Mouse (Mus musculus) neural tube, embryonic 14.5 days (tissue): ENCODE measurements at regions not wholly inside any gene's neighbourhood (a gene's known extent, or its start where the extent isn't known, plus 50 kb on each side); places are given as distances from the start of the nearest gene placed in this dataset.

Source experiments
- ATAC-seq: fragments of 200-750 bp; cut with Nextera tagmentation; 2 replicates; pipeline ENCODE4 v1.8.0; 2017; ENCODE audit warnings: low read depth, mild to moderate bottlenecking, moderate TSS enrichment, moderate library complexity
- H3K27ac ChIP-seq: fragments of 300-500 bp; sonication (generic); 2 replicates; pipeline ENCODE4 v1.5.1; 2014; ENCODE audit warnings: low read depth, mild to moderate bottlenecking, control low read depth, low read length, moderate library complexity, mixed read lengths
- H3K27me3 ChIP-seq: fragments of 300-500 bp; sonication (generic); 2 replicates; pipeline ENCODE4 v1.6.1; 2014; ENCODE audit warnings: low read length; ENCODE audit not compliant: control insufficient read depth, insufficient read depth
- H3K36me3 ChIP-seq: fragments of 300-500 bp; sonication (generic); 2 replicates; pipeline ENCODE4 v1.6.1; 2014; ENCODE audit warnings: low read length, mixed read lengths; ENCODE audit not compliant: control insufficient read depth, insufficient read depth
- H3K4me1 ChIP-seq: fragments of 300-500 bp; sonication (generic); 2 replicates; pipeline ENCODE4 v1.6.1; 2014; ENCODE audit warnings: low read length; ENCODE audit not compliant: control insufficient read depth, insufficient read depth
- H3K4me2 ChIP-seq: fragments of 300-500 bp; sonication (generic); 2 replicates; pipeline ENCODE4 v1.6.1; 2014; ENCODE audit warnings: mild to moderate bottlenecking, low read depth, low read length, control low read depth
- H3K4me3 ChIP-seq: fragments of 300-500 bp; sonication (generic); 2 replicates; pipeline ENCODE4 v1.5.1; 2014; ENCODE audit warnings: low read depth, low read length, control low read depth, mixed read lengths
- H3K9ac ChIP-seq: fragments of 300-500 bp; sonication (generic); replicated peaks from 2 replicates; pipeline ENCODE4 v1.6.1; 2014; ENCODE audit warnings: low read depth, mild to moderate bottlenecking, control low read depth, low read length, mixed read lengths
- H3K9me3 ChIP-seq: fragments of 300-500 bp; sonication (generic); 2 replicates; pipeline ENCODE4 v1.6.1; 2016; ENCODE audit warnings: low read length; ENCODE audit not compliant: control insufficient read depth
- WGBS: fragments of 180-500 bp; shearing (Covaris S2); extraction: QIAGEN DNeasy Blood & Tissue Kit; methylation state at CpG from one replicate; pipeline ENCODE4 v1.1.7; 2014; 5-methylcytosine and 5-hydroxymethylcytosine counted together

DNA sequence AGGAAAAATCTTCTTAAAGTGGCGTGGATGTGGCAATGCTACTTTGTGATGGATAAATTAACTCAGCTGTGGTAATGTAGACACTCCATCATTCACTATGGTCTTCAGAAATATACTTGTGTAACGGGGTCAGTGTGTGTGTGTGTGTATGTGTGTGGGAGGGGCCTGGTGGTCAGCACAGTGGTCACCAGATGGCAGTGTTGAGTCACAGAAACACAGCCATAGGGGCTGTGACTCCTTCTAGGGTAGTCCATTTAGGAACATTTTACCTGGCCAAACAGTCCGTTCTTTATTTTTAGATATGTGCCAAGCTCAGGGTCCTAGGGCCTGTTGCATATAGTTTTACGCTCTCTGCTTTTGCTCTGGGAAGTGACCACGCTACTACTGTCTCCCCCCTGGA lies 96.3 kb upstream of the Mphosph6 start:
- H3K36me3 ChIP-seq, result no peaks in the 10 kb centered on the region
- no peaks in the 10 kb centered on the region for H3K4me1 ChIP-seq
- no peak overlapping the region for H3K27ac ChIP-seq
- H3K27me3 ChIP-seq, result no peaks in the 10 kb centered on the region
- no peaks in the 10 kb centered on the region for H3K9me3 ChIP-seq
- WGBS, result 81% methylated on average over 5 of the region's 5 CpGs
- no peak overlapping the region for H3K9ac ChIP-seq
- H3K4me3 ChIP-seq, result no peak overlapping the region
- no peak overlapping the region for H3K4me2 ChIP-seq
- no peak for ATAC-seq

DNA sequence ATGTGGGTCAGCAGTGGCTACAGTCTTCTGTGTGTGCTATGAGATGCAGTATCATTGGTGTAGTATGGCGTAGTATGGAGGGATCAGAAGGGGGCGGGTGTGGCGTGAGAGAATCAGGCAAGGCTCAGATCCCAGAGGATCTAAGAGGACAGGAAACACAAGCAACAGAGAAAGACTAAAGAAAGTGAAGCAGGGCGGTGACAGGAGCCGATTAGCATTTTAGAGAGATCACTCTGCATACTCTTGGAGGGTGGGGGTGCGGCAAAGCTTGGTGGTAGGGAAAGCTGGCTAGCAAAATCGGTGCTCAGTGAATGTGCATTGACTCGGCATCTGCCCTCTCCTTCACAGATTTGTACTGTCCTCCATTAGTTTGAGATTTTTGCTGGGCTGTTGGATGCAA lies 93.1 kb upstream of the Mphosph6 start:
- no peaks in the 10 kb centered on the region for H3K4me1 ChIP-seq
- no peak overlapping the region for H3K4me2 ChIP-seq
- no peaks in the 10 kb centered on the region for H3K36me3 ChIP-seq
- H3K9me3 ChIP-seq, result no peaks in the 10 kb centered on the region
- H3K27me3 ChIP-seq, result no peaks in the 10 kb centered on the region
- no peak overlapping the region for H3K4me3 ChIP-seq
- 46% methylated on average over 8 of the region's 8 CpGs for WGBS
- no peak for ATAC-seq
- H3K27ac ChIP-seq, result no peak overlapping the region
- no peak overlapping the region for H3K9ac ChIP-seq

DNA sequence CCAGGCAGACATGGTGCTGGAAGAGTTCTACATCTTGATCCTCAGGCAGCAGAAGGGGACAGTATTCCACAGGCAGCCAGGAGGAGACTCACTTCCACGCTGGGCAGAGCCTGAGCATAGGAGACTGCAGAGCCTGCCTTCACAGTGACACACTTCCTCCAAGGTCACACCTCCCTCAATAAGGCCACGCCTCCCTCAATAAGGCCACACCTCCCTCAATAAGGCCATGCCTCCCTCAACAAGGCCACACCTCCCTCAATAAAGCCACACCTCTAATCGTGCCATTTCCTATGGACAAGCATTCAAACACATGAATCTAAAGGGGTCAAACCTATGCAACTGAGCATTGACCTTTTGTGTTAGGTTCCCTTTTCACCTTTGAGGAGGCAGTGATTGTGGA lies 88.5 kb upstream of the Mphosph6 start:
- 73% methylated on average over 3 of the region's 3 CpGs for WGBS
- Histone ChIP-seq H3K27ac (no peak overlapping the region), H3K9me3 (no peaks in the 10 kb centered on the region), H3K27me3 (no peaks in the 10 kb centered on the region), H3K9ac (no peak overlapping the region), H3K4me2 (no peak overlapping the region), H3K4me3 (no peak overlapping the region), H3K36me3 (no peaks in the 10 kb centered on the region), H3K4me1 (no peaks in the 10 kb centered on the region)
- ATAC-seq, result no peak

GRCm38 (mm10) chr8:117881414-117881973 lies 79.8 kb upstream of the Mphosph6 start:
- Histone ChIP-seq H3K27me3 (no peaks in the 10 kb centered on the region), H3K9me3 (no peaks in the 10 kb centered on the region), H3K4me2 (no peak overlapping the region), H3K27ac (no peak overlapping the region), H3K4me3 (no peak overlapping the region), H3K9ac (no peak overlapping the region), H3K4me1 (no peaks in the 10 kb centered on the region), H3K36me3 (no peaks in the 10 kb centered on the region)
- WGBS, result 86% methylated on average over 8 of the region's 8 CpGs
- no peak for ATAC-seq

DNA sequence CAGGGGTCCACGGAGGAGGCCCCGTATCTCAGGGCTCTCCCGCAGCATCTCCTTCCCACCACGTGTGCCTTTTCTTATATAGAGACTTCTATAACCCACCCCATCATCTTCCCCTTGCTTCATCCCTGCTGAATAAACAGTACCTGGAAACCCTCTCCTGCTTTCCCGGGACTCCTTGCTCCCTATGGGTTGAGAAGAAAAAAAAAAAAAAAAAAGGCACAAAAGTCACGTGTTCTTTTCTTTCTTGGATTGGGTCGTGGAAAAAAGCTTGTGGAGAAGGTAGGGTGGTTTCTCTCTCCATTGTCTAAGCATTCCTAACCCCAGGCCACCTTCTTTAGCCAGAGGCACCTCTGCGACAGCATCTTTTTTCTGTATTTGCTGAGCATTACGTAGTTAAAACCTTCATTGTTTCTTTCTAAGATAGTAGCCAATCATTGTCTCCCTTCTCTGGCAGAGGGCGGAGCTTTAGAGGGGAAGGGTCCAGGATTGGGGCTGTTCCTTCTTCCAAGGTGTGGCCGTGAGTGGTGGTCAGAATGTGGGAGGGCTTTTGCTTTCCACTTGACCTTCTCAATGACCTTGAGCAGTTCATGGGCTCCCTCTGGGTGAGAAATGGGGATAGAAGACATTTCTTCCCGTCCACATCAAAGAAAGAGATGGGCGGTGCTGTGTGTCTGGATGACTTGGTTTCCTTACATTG lies 78.7 kb upstream of the Mphosph6 start:
- Histone ChIP-seq H3K27ac (no peak overlapping the region), H3K9me3 (no peaks in the 10 kb centered on the region), H3K27me3 (no peaks in the 10 kb centered on the region), H3K4me1 (no peaks in the 10 kb centered on the region), H3K4me2 (no peak overlapping the region), H3K4me3 (no peak overlapping the region), H3K36me3 (no peaks in the 10 kb centered on the region), H3K9ac (no peak overlapping the region)
- ATAC-seq, result no peak
- 69% methylated on average over 13 of the region's 13 CpGs for WGBS

- Histone ChIP-seq H3K4me3 (no peak overlapping the region), H3K27ac (no peak overlapping the region), H3K36me3 (no peaks in the 10 kb centered on the region), H3K9me3 (no peaks in the 10 kb centered on the region), H3K4me1 (no peaks in the 10 kb centered on the region), H3K27me3 (no peaks in the 10 kb centered on the region), H3K9ac (no peak overlapping the region), H3K4me2 (no peak overlapping the region)
- WGBS, result 79% methylated on average over 4 of the region's 4 CpGs
- ATAC-seq, result no peak
Observed at GRCm38 (mm10) chr8:117873611-117874010, 71.9 kb upstream of the Mphosph6 start.

DNA sequence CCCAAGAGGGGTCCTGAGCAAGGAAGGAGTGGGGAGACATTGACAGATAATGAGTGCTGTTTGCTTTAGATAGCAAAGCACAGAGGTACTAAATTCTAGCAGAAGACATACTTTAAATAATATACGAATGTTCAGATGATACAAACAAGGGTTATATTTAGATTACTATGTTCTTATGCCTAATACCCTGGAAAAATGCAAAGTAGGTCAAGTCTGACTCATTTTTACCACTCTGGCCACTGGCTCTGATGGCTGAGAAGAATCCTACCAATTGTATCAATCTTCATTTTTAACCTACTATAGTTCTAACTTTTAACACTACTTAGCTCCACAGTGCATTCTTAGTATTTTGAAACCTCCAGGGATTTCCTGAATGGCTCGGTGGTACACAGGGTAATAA lies 65.4 kb upstream of the Mphosph6 start:
- Histone ChIP-seq H3K9ac (no peak overlapping the region), H3K36me3 (no peaks in the 10 kb centered on the region), H3K27ac (no peak overlapping the region), H3K27me3 (no peaks in the 10 kb centered on the region), H3K9me3 (no peaks in the 10 kb centered on the region), H3K4me2 (no peak overlapping the region), H3K4me3 (no peak overlapping the region), H3K4me1 (no peaks in the 10 kb centered on the region)
- no peak for ATAC-seq
- 84% methylated on average over 2 of the region's 2 CpGs for WGBS

DNA sequence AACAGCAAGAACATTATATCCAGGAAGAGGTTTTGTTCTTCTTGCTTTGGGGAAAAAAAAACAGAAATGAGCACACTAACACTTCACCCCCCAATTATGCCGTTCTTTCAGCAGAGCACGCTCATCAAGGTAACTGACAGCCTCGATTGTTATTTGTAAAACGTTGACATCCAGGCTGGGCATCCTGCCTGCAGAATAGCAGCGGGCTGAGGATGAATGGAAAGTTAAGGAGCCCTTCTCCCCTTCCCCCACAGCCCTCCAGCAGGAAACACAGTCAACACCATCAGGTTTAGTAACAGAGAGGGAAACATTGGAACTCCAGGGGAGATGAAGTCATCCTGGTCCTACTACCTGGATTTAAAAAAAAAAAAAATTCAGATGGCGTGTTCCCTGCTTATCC lies 63.3 kb upstream of the Mphosph6 start:
- ATAC-seq, result no peak
- no peaks in the 10 kb centered on the region for H3K9me3 ChIP-seq
- H3K36me3 ChIP-seq, result no peaks in the 10 kb centered on the region
- H3K9ac ChIP-seq, result no peak overlapping the region
- H3K27ac ChIP-seq, result no peak overlapping the region
- 23% methylated on average over 6 of the region's 6 CpGs for WGBS
- H3K4me1 ChIP-seq, result peaks cover under 1% of the 10 kb centered on the region; the same call in 1 of the 2 replicates
- no peak overlapping the region for H3K4me2 ChIP-seq
- H3K27me3 ChIP-seq, result no peaks in the 10 kb centered on the region
- no peak overlapping the region for H3K4me3 ChIP-seq

DNA sequence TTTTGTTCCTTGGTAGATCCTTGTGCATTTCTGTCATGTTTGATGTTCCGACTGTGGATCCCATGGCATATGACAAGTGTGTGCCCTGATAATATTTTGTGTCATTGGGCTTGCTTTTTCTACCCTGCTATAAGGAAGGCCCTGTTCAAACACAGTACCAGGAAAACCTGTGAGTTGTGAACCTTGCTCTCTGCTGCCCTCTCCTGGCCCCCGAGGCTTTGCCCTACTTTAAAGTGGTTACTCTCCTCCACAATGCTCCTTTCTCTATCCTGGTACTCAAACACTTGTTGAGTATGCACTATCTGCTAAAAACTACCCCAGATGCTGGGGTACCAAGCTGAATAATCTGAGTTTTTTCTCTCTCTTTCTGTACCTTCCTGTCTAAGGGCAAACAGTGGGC lies 62.1 kb upstream of the Mphosph6 start:
- no peaks in the 10 kb centered on the region for H3K36me3 ChIP-seq
- ATAC-seq, result no peak
- no peak overlapping the region for H3K4me3 ChIP-seq
- no peak overlapping the region for H3K9ac ChIP-seq
- H3K4me2 ChIP-seq, result no peak overlapping the region
- no peaks in the 10 kb centered on the region for H3K27me3 ChIP-seq
- H3K9me3 ChIP-seq, result no peaks in the 10 kb centered on the region
- 46% methylated on average over 2 of the region's 2 CpGs for WGBS
- H3K4me1 ChIP-seq, result peaks cover 4% of the 10 kb centered on the region; the same call in 1 of the 2 replicates
- H3K27ac ChIP-seq, result no peak overlapping the region
